Mouse (Mus musculus) macrophage (primary cell): ENCODE data around the gene Rhcg. TPM values are rescaled to one million over a fixed set of nuclear protein-coding genes. Genes with fewer than 3 reads are reported as not detected.

Experiments
- H3K27ac ChIP-seq: fragments of 350-480 bp; formaldehyde crosslinking; 2 replicates; pipeline ENCODE4 v1.9.0; 2021
- H3K36me3 ChIP-seq: fragments of 350-480 bp; formaldehyde crosslinking; 2 replicates; pipeline ENCODE4 v1.9.0; 2021; ENCODE audit errors: inconsistent target
- H3K4me3 ChIP-seq: fragments of 350-480 bp; formaldehyde crosslinking; 2 replicates; pipeline ENCODE4 v1.9.0; 2021; ENCODE audit errors: inconsistent target
- H3K79me2 ChIP-seq: fragments of 350-480 bp; formaldehyde crosslinking; 2 replicates; pipeline ENCODE4 v1.9.0; 2021; ENCODE audit errors: inconsistent target
- WGBS: methylation state at CpG from one replicate; pipeline ENCODE4 v1.1.7; 2026; ENCODE audit warnings: inconsistent platforms; ENCODE audit not compliant: missing documents; 5-methylcytosine and 5-hydroxymethylcytosine counted together
- polyA plus RNA-seq: library from polyadenylated mRNA; stranded (reverse); fragments of 250-400 nt; gene quantifications from 3 replicates; pipeline ENCODE4 v1.2.4, GENCODE M21; 2018; ENCODE audit warnings: inconsistent platforms

The Rhcg gene
- polyA plus RNA-seq, 1 experiment from 2014 or later: not detected

DNA sequence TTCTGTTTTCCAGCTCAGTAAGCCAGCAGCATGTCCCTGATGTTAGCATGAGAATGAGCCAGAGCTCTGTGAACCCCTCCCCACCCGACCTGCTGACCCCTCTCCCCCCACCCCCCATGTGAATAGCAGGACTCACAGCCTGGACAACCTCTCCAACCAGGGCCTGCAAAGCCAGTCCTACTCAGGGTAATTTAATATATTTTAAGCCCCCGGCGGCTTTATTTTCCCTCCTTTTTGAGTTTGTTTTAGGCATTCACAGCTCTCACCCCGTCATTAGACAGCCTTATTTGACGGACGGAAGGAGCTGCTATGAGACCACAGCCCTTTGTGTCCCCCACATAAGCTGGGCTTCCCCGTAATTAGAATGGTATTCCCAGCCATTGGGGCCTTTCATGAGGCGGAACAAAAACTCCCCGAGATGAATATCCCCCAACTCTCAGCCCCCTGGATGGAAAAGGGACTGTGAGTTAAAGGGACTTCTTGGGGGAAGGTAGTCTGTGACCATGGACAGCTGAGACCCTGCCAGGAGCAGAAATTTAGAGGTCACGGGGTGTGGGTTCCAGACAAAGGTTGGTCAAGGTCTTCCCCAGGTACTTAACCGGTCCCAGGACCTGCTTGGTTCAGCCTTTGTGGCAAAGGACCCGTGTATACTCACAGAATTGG is 68.4 kb downstream of the Rhcg start:
- Histone ChIP-seq H3K4me3 (no peak overlapping the region), H3K36me3 (no peaks in the 10 kb centered on the region)
- WGBS: 38% methylated on average over 12 of the region's 12 CpGs

DNA sequence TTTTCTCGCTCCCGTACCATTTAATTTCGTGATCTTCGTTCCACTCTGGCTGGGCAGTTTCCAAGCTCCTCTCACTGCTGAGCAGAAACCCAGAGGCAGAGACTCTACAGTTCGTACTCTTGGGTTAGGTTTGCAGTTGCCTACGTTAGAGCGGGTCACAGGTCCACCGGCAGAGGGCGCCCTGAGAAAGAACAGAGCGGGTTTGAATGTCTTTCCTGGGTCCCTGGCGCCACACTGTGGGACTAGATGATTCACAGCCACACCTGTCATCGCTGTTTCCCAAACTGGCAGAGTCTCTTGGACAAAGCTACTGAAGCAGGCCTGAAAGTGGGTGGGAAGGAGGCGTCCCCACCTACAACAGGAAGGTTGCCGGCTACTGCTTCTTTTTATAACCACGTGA is 70.4 kb downstream of the Rhcg start:
- no peaks in the 10 kb centered on the region for H3K79me2 ChIP-seq
- no peak overlapping the region for H3K4me3 ChIP-seq
- no peaks in the 10 kb centered on the region for H3K36me3 ChIP-seq
- no peak overlapping the region for H3K27ac ChIP-seq
- WGBS: 3% methylated on average over 15 of the region's 15 CpGs

More for the DNA sequence above, 68.4 kb downstream of the Rhcg start:
- Histone ChIP-seq H3K79me2 (no peaks in the 10 kb centered on the region), H3K27ac (no peak overlapping the region)

DNA sequence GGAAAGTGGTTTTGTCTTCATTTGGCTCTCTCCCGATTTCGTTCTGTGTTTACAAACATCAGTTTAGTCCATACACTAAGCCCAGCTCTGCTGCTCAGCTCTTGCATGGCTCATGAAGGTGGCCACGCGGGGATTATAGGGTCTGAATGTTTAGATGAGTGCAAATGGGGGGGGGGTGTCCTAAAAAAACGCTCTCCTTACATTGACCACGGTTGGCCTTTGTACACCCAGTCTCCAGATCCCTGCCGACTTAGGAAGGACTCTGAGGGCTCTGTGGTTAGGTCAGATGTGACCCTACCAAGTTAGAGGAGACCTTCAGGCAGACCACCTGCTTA is 72.4 kb downstream of the Rhcg start:
- H3K36me3 ChIP-seq: no peaks in the 10 kb centered on the region
- 2% methylated on average over 7 of the region's 7 CpGs for WGBS
- H3K27ac ChIP-seq: no peak overlapping the region
- no peaks in the 10 kb centered on the region for H3K79me2 ChIP-seq
- no peak overlapping the region for H3K4me3 ChIP-seq

DNA sequence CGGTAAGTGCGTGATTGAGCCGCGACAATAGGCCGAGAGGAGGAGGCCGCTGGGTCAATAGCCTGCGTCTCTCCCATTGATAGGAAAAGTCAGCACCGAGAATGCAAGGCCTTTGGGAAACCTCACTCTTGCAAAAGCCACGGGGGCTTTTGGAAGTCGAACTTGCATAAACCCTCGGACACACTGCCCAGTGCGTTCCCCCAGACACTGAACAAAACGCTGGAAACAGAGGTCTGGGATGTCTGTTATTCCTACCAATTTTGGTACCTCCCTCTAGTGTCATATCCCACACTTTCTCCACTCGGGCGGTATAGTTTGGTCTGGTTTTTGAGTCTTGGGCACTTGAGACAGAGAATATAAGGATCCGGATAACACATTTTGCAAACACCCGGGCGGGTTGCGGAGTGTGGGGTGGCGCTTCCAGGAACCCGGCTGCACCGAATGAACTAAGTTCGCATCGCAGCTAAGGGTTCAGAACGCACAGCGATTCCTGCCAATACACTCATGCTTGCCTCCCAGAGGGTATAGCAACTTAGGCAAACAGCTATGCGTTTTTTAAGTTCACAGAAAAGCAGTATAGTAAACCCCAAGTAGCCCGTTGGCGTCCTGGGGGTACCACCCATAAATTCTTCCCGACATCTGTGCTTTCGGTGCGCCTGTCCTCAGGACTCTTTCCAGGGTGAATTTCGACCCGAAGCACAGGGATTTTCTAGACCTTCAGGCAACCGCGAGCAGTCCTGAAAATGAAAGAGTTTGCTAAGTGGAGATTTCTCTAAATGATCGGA is 73.0 kb downstream of the Rhcg start:
- Histone ChIP-seq H3K36me3 (no peaks in the 10 kb centered on the region), H3K79me2 (no peaks in the 10 kb centered on the region), H3K4me3 (no peak overlapping the region), H3K27ac (no peak overlapping the region)
- 7% methylated on average over 37 of the region's 37 CpGs for WGBS

Other genes starting within 250 kb of the Rhcg start
- gene Rlbp1, start 230.6 kb downstream of the Rhcg start, polyA plus RNA-seq: not detected in 3 replicates
- gene Fanci, start 225.7 kb downstream of the Rhcg start, polyA plus RNA-seq: 0.18 to 2.9 TPM (median 1.1 TPM) in 3 replicates
- gene Polg, start 151.3 kb downstream of the Rhcg start, polyA plus RNA-seq: 11.0 to 22.7 TPM (median 18.7 TPM) in 3 replicates
- 0.12 to 2.8 TPM (median 1.6 TPM) in 3 replicates for gene Ticrr, start 42.5 kb upstream of the Rhcg start, polyA plus RNA-seq
- 0.44 to 1.3 TPM (median 0.49 TPM) in 3 replicates for gene Kif7, start 98.1 kb upstream of the Rhcg start, polyA plus RNA-seq
- gene Plin1, start 115.2 kb upstream of the Rhcg start, polyA plus RNA-seq: not detected in 3 replicates
- gene Pex11a, start 125.5 kb upstream of the Rhcg start, polyA plus RNA-seq: 5.4 to 5.6 TPM (median 5.5 TPM) in 3 replicates
- 0.06 TPM in 1 of 3 replicates, not detected in the others for gene Wdr93, start 125.5 kb upstream of the Rhcg start, polyA plus RNA-seq
- not detected in 3 replicates for gene Mesp1, start 176.1 kb upstream of the Rhcg start, polyA plus RNA-seq
- 0.12 TPM in 1 of 3 replicates, not detected in the others for gene Mesp2, start 193.1 kb upstream of the Rhcg start, polyA plus RNA-seq
- 640 to 2,077 TPM (median 1,213 TPM) in 3 replicates for gene Anpep, start 243.4 kb upstream of the Rhcg start, polyA plus RNA-seq